Mouse (Mus musculus) yolk sac, embryonic 10.5 days (tissue): Measurements from ENCODE around the gene Vipr1.

ENCODE experiments used
- DNase-seq: peaks from one replicate; pipeline ENCODE4 v3.0.0-alpha.2; 2017; ENCODE audit warnings: low spot score

The Vipr1 gene

DNA sequence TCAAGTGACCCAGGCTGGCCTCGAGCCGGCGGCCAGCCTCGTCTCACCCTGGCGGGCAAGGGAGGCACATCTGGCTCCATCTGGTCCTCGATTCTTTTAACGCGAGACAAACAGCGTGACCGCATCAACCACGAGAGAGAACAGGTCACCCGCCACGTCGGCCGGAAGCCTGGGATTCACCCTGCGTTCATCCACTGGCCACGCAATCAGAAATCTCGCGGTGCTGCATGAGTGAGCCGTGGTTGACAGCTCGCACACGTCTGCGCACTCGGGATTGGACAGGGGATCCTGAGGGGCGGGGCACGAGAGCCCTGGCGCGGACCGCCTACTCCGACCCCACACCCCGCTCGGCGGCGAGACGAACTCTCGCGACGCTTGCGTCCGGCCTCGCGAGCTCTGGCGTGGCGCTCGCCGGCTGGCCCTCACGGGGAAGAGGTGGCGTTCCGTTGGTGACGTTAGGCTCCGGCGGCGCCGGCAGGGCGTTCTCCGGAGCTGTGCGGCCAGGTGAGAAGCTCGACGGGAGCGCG lies 76.3 kb downstream of the Vipr1 start, which contains the start of gene Nktr:
Nktr (plus strand) TSS at position 378 of the 527 bp plus-strand sequence.
- DNase-seq = peak; percentile 99

DNA sequence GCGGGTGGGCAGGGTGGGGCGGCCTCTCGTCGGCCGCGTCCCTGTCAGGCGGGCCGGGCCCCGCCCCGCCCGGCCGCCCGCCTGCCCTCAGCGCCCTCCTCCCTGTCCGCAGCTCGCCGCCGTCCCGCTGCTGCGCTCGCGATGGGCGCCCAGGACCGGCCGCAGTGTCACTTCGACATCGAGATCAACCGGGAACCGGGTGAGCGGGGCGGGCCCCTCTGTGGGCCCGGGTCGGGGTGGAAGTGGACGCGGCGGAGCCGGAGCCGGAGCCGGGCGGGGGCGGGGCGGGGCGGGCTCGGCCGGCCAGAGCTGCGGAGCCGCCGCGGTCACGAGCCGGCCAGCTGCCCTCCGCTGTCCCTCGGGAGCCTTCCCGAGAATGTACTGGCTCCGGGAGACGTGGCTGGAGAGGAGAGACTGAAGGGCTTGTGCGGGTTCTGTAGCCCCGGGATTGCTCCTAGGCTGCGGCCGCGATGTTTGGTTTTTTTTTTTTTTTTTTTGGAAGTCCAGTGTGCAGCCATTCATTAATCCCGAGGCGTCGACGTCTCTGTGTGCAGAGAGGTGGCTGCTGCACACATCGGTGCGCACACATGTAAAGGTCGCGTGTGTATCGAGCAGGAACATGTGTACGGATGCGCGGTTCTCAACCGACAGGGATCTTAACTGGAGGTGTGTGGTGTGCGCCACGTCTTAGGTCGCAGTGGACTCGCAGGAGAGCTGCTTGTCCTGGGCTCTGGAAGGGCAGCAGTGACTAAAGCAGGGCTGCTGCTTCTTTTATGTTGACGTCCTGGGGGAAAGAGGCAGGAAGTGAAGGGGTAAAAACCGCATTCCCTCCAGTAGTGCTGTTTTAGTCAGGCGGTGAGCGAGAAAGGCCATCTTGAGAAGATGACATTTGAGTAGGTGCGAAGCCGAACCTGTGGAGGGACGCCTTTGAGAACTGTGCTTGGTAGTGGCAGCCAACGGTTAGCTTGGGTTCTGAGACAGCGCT lies 77.1 kb downstream of the Vipr1 start:
- DNase-seq = peak; percentile 62
